Mouse (Mus musculus): ENCODE results near the gene Tmbim6. TPM values are rescaled to one million over a fixed set of nuclear protein-coding genes. Genes with fewer than 3 reads are reported as not detected.
A peak's percentile ranks its signal among the peaks of the same experiment; 100 is the strongest.

Gene Tmbim6
- polyA plus RNA-seq, 1 experiment from 2014 or later: 317 TPM

GRCm38 (mm10) chr15:99431504-99431903 is 38.8 kb downstream of the Tmbim6 start:
- no peak for ATAC-seq (ENCODE audit: insufficient number of reproducible peaks, insufficient read depth, low FRiP score, low read depth)
- no peaks in the 10 kb centered on the region for H3K9me3 ChIP-seq (ENCODE audit: control insufficient read depth, low read depth, low read length)
- H3K4me2 ChIP-seq (replicated peaks; ENCODE audit: low read depth, low read length): no peak overlapping the region
- H3K36me3 ChIP-seq (ENCODE audit: control insufficient read depth, insufficient read depth, low read length): peaks cover 38% of the 10 kb centered on the region
- H3K4me1 ChIP-seq (ENCODE audit: control insufficient read depth, insufficient read depth, low read length): peaks cover 4% of the 10 kb centered on the region; the same call in 1 of the 2 replicates
- no peak overlapping the region for H3K27ac ChIP-seq (ENCODE audit: low read length)
- 82% methylated on average over 7 of the region's 7 CpGs for WGBS
- H3K27me3 ChIP-seq (ENCODE audit: control insufficient read depth, insufficient read depth, low read length): no peaks in the 10 kb centered on the region
- H3K9ac ChIP-seq (replicated peaks; ENCODE audit: low read depth, low read length): no peak overlapping the region
- no peak overlapping the region for H3K4me3 ChIP-seq (ENCODE audit: low read depth, low read length)

GRCm38 (mm10) chr15:99431967-99432366 is 39.3 kb downstream of the Tmbim6 start:
- Histone ChIP-seq H3K9ac (replicated peaks; ENCODE audit: low read depth, low read length) (no peak overlapping the region), H3K27ac (ENCODE audit: low read length) (no peak overlapping the region), H3K4me3 (ENCODE audit: low read depth, low read length) (no peak overlapping the region), H3K9me3 (ENCODE audit: control insufficient read depth, low read depth, low read length) (no peaks in the 10 kb centered on the region), H3K36me3 (ENCODE audit: control insufficient read depth, insufficient read depth, low read length) (peaks cover 34% of the 10 kb centered on the region), H3K4me1 (ENCODE audit: control insufficient read depth, insufficient read depth, low read length) (peaks cover 7% of the 10 kb centered on the region; the same call in 1 of the 2 replicates), H3K4me2 (replicated peaks; ENCODE audit: low read depth, low read length) (no peak overlapping the region), H3K27me3 (ENCODE audit: control insufficient read depth, insufficient read depth, low read length) (no peaks in the 10 kb centered on the region)
- ATAC-seq (ENCODE audit: insufficient number of reproducible peaks, insufficient read depth, low FRiP score, low read depth): no peak
- 79% methylated on average over 8 of the region's 8 CpGs for WGBS

DNA sequence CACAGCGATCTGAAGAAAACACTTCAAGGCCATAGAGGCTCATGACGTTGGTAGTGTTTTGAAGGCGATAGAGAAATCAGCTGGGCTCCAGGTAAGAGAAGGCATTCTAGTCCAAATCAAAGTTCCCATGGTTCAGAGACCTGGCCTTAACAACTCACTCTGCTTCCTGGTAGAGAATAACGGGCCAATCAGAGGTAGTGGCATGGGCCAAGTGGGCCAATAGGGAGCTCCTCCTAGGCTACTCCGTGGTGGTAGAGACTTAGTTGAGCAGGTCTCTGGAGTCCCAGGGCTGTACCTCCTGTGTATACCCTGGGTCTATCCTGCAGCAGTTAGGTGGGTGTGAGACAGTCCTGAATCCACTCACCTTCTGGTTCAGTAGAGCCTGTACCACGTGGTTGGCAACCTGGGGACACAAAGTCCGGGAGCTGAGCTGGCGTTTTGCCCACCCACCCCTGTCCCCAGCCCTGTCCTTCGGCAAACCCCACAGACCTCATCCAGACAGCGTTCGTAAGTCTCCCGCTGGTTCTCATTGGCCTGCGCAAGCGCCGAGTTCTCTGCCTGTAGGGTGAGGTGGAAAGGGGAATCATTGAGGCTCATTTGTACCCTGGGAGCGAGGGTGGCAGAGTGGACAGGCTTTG is 40.5 kb downstream of the Tmbim6 start:
- no peaks in the 10 kb centered on the region for H3K9me3 ChIP-seq (ENCODE audit: control insufficient read depth, low read depth, low read length)
- H3K4me2 ChIP-seq (replicated peaks; ENCODE audit: low read depth, low read length): no peak overlapping the region
- no peak overlapping the region for H3K4me3 ChIP-seq (ENCODE audit: low read depth, low read length)
- peaks cover 9% of the 10 kb centered on the region; the same call in 1 of the 2 replicates for H3K4me1 ChIP-seq (ENCODE audit: control insufficient read depth, insufficient read depth, low read length)
- H3K27ac ChIP-seq (ENCODE audit: low read length): no peak overlapping the region
- H3K36me3 ChIP-seq (ENCODE audit: control insufficient read depth, insufficient read depth, low read length): peaks cover 21% of the 10 kb centered on the region
- ATAC-seq (ENCODE audit: insufficient number of reproducible peaks, insufficient read depth, low FRiP score, low read depth): no peak
- H3K9ac ChIP-seq (replicated peaks; ENCODE audit: low read depth, low read length): no peak overlapping the region
- no peaks in the 10 kb centered on the region for H3K27me3 ChIP-seq (ENCODE audit: control insufficient read depth, insufficient read depth, low read length)
- 89% methylated on average over 16 of the region's 16 CpGs for WGBS

- WGBS: 86% methylated on average over 12 of the region's 12 CpGs
- H3K36me3 ChIP-seq (ENCODE audit: control insufficient read depth, insufficient read depth, low read length): peaks cover 17% of the 10 kb centered on the region
- no peak overlapping the region for H3K9ac ChIP-seq (replicated peaks; ENCODE audit: low read depth, low read length)
- H3K4me1 ChIP-seq (ENCODE audit: control insufficient read depth, insufficient read depth, low read length): peaks cover 11% of the 10 kb centered on the region; the same call in 1 of the 2 replicates
- no peak for ATAC-seq (ENCODE audit: insufficient number of reproducible peaks, insufficient read depth, low FRiP score, low read depth)
- no peak overlapping the region for H3K4me3 ChIP-seq (ENCODE audit: low read depth, low read length)
- H3K27ac ChIP-seq (ENCODE audit: low read length): no peak overlapping the region
- H3K4me2 ChIP-seq (replicated peaks; ENCODE audit: low read depth, low read length): no peak overlapping the region
- no peaks in the 10 kb centered on the region for H3K27me3 ChIP-seq (ENCODE audit: control insufficient read depth, insufficient read depth, low read length)
- H3K9me3 ChIP-seq (ENCODE audit: control insufficient read depth, low read depth, low read length): no peaks in the 10 kb centered on the region
Measured at GRCm38 (mm10) chr15:99433913-99434312, 41.2 kb downstream of the Tmbim6 start.

- no peaks in the 10 kb centered on the region; the same call in 1 of the 2 replicates for H3K36me3 ChIP-seq (ENCODE audit: control insufficient read depth, insufficient read depth, low read length)
- 73% methylated on average over 8 of the region's 8 CpGs for WGBS
- H3K4me2 ChIP-seq (replicated peaks; ENCODE audit: low read depth, low read length): no peak overlapping the region
- no peak overlapping the region for H3K4me3 ChIP-seq (ENCODE audit: low read depth, low read length)
- H3K9me3 ChIP-seq (ENCODE audit: control insufficient read depth, low read depth, low read length): no peaks in the 10 kb centered on the region
- no peak overlapping the region; the same call in 1 of the 2 replicates for H3K9ac ChIP-seq (replicated peaks; ENCODE audit: low read depth, low read length)
- no peak for ATAC-seq (ENCODE audit: insufficient number of reproducible peaks, insufficient read depth, low FRiP score, low read depth)
- peak overlapping the region; percentile 52; the same call in 1 of the 2 replicates for H3K27ac ChIP-seq (ENCODE audit: low read length)
- H3K27me3 ChIP-seq (ENCODE audit: control insufficient read depth, insufficient read depth, low read length): no peaks in the 10 kb centered on the region
- peaks cover 43% of the 10 kb centered on the region for H3K4me1 ChIP-seq (ENCODE audit: control insufficient read depth, insufficient read depth, low read length)
Measured at GRCm38 (mm10) chr15:99438966-99439698, 46.5 kb downstream of the Tmbim6 start.

DNA sequence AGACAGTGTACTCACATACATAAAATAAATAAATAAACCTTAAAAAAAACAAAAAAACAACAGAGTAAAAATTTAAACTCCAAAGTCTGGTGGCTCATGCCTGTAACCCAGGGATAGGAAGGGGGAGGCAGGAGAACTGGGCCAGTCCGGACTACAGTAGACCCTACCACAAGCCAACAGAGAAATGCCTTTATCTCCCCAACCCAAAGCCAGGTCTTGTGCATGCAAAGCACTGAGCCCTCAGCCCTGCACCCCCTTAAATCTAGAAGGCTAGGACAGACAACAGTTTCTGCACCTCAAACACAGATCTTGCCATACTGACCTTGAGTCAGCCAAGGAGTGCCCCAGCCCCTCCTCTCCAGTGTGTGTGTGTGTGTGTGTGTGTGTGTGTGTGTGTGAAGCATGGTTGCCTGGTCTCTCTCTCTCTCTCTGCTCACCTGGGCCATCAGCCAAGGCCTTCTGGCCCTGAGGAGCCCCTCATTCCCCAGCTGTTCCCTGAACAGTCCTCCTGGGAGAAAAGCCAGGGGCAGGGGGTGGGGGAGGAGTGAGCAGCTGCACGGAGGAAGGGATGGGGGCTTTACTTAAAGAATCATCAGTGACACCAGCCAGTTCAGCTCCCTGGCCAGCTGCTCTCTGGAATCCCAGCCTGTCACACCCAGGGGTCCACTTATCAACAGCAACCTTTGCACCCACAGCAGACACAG is 47.6 kb downstream of the Tmbim6 start:
- Histone ChIP-seq H3K4me1 (ENCODE audit: control insufficient read depth, insufficient read depth, low read length) (peaks cover 43% of the 10 kb centered on the region), H3K9me3 (ENCODE audit: control insufficient read depth, low read depth, low read length) (no peaks in the 10 kb centered on the region), H3K27me3 (ENCODE audit: control insufficient read depth, insufficient read depth, low read length) (no peaks in the 10 kb centered on the region), H3K9ac (replicated peaks; ENCODE audit: low read depth, low read length) (no peak overlapping the region), H3K4me3 (ENCODE audit: low read depth, low read length) (no peak overlapping the region), H3K36me3 (ENCODE audit: control insufficient read depth, insufficient read depth, low read length) (no peaks in the 10 kb centered on the region; the same call in 1 of the 2 replicates), H3K4me2 (replicated peaks; ENCODE audit: low read depth, low read length) (peak overlapping the region; percentile 28), H3K27ac (ENCODE audit: low read length) (peak overlapping the region; percentile 93)
- peak; percentile 82 for ATAC-seq (ENCODE audit: insufficient number of reproducible peaks, insufficient read depth, low FRiP score, low read depth)
- WGBS: 44% methylated on average over 2 of the region's 2 CpGs

DNA sequence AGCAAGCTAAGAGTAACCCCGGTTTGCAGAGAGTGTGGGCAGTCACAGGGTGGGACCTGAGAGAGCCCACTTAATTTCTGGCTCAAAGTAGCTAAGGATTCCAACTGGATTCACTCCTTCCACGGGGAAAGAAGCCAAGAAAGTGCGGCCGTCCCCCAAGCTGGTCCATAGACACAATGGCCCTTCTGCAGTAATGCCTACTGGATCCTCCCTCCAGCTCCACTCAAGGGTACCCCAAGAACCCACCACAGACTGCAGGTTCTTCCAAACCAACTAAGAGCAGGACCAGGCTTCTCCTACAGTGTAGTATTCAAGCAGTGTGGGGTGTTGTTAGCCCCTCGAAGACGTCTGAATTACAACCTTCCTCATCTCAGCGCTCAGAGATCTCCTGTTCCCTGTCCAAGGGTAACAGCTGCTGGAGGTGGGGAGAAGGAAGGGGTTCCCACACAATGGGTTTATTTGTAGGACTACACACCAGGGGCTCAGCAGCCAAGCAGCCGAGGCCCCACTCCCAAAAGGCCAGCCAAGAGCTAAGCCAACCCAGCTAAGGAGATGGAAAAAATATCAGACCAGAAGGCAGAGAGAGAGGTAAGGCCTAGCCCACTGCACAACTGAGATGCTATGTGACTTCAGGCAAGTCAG is 48.3 kb downstream of the Tmbim6 start:
- Histone ChIP-seq H3K4me1 (ENCODE audit: control insufficient read depth, insufficient read depth, low read length) (peaks cover 43% of the 10 kb centered on the region), H3K36me3 (ENCODE audit: control insufficient read depth, insufficient read depth, low read length) (no peaks in the 10 kb centered on the region; the same call in 1 of the 2 replicates), H3K4me3 (ENCODE audit: low read depth, low read length) (no peak overlapping the region), H3K27me3 (ENCODE audit: control insufficient read depth, insufficient read depth, low read length) (no peaks in the 10 kb centered on the region), H3K27ac (ENCODE audit: low read length) (peak overlapping the region; percentile 93), H3K9ac (replicated peaks; ENCODE audit: low read depth, low read length) (no peak overlapping the region), H3K9me3 (ENCODE audit: control insufficient read depth, low read depth, low read length) (no peaks in the 10 kb centered on the region), H3K4me2 (replicated peaks; ENCODE audit: low read depth, low read length) (peak overlapping the region; percentile 28)
- peak; percentile 40 for ATAC-seq (ENCODE audit: insufficient number of reproducible peaks, insufficient read depth, low FRiP score, low read depth)
- 19% methylated on average over 8 of the region's 8 CpGs for WGBS

DNA sequence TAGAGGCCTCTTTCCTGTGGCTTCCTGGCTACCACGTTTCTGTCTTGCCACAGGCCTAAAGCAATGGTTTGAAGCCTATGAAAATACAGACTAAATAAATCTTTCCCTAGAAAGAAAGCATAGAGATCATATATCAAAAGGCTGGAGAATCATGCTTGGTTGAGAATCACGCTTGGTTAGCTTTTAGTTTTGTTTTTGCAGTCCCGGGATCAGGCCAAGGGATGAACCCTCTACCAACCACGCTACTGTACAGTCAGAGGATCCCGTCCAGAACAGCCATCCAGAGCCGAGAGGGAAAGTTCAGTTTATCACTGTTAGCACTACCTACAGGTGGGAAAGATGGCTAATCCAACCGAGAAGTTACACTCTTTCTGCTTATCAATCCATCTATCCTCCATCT is 49.7 kb downstream of the Tmbim6 start:
- H3K4me2 ChIP-seq (replicated peaks; ENCODE audit: low read depth, low read length): no peak overlapping the region
- no peaks in the 10 kb centered on the region for H3K27me3 ChIP-seq (ENCODE audit: control insufficient read depth, insufficient read depth, low read length)
- no peak overlapping the region for H3K9ac ChIP-seq (replicated peaks; ENCODE audit: low read depth, low read length)
- peaks cover 34% of the 10 kb centered on the region for H3K4me1 ChIP-seq (ENCODE audit: control insufficient read depth, insufficient read depth, low read length)
- no peaks in the 10 kb centered on the region; the same call in 1 of the 2 replicates for H3K36me3 ChIP-seq (ENCODE audit: control insufficient read depth, insufficient read depth, low read length)
- 77% methylated on average over 7 of the region's 7 CpGs for WGBS
- peak overlapping the region; percentile 93; the same call in 1 of the 2 replicates for H3K27ac ChIP-seq (ENCODE audit: low read length)
- no peak overlapping the region for H3K4me3 ChIP-seq (ENCODE audit: low read depth, low read length)
- H3K9me3 ChIP-seq (ENCODE audit: control insufficient read depth, low read depth, low read length): no peaks in the 10 kb centered on the region
- ATAC-seq (ENCODE audit: insufficient number of reproducible peaks, insufficient read depth, low FRiP score, low read depth): no peak

All from stomach, embryonic 14.5 days (tissue).